Mouse (Mus musculus): ENCODE data around the gene Gm32742.

DNA sequence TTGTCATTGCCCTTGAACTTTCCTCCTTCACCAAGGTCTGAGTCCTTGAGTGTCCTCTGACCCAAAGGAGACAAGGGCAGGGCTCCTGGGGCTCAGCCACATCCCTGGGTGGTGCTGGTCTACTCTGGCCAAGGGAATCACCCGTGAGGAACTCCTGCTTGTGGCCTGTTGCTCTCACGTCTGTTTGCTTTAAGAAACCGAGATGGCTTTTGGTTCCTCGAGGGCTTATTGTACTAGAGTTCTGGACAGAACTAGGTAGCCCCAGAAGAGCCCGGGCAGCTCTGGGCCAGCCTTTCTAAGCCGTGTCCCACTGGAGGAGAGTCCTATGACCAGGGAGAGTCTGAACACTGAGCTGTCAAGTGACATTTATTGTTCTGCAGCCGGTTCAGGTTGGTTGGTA is 3.8 kb upstream of the Gm32742 start:
- TF ChIP-seq CTCF (IDR thresholded peaks at IDR 0.05; ENCODE audit: low read depth, low read length) (no peak), POLR2A (IDR thresholded peaks at IDR 0.05; ENCODE audit: extremely low read depth, insufficient read depth, low read length) (no peak)

Data from liver, adult 2 months (tissue).